Mouse (Mus musculus) testis, adult 2 months (tissue): ENCODE results near the gene Syne1.

Source experiments
- CTCF ChIP-seq: fragments of 200-500 bp; IDR thresholded peaks from 2 replicates; pipeline ENCODE4 v1.5.1; 2012; ENCODE audit warnings: low read depth, mild to moderate bottlenecking, inconsistent platforms, low read length, moderate library complexity; ENCODE audit not compliant: control insufficient read depth, insufficient read depth, insufficient replicate concordance
- POLR2A ChIP-seq: fragments of 200-500 bp; IDR thresholded peaks from 2 replicates; pipeline ENCODE4 v1.6.1; 2012; ENCODE audit warnings: low read depth, mild to moderate bottlenecking, inconsistent platforms, low read length, moderate library complexity; ENCODE audit not compliant: control insufficient read depth

- TF ChIP-seq CTCF (no peak), POLR2A (no peak)
These were observed 28.4 kb downstream of the Syne1 start for GRCm38 (mm10) chr10:5522904-5523303.
